Mouse (Mus musculus): Measurements from ENCODE around the gene Cnot6l. TPM values are rescaled to one million over a fixed set of nuclear protein-coding genes. Genes with fewer than 3 reads are reported as not detected.

The Cnot6l gene
- polyA plus RNA-seq, 2 experiments = 2.8 to 5.8 TPM

GRCm38 (mm10) chr5:96206897-96207296 lies 42.9 kb upstream of the Cnot6l start:
- no peaks in the 10 kb centered on the region for H3K27me3 ChIP-seq (ENCODE audit: control insufficient read depth, insufficient read depth, low read length)
- no peaks in the 10 kb centered on the region for H3K36me3 ChIP-seq (replicated peaks; ENCODE audit: control insufficient read depth, insufficient read depth, low read depth)
- H3K4me2 ChIP-seq (ENCODE audit: low read depth) = no peak overlapping the region
- no peak overlapping the region for H3K4me3 ChIP-seq (ENCODE audit: insufficient read depth in 1 of 2, low read depth in 2 of 2, low read length in 2 of 2)
- no peak overlapping the region for H3K9ac ChIP-seq (replicated peaks)
- DNase-seq (ENCODE audit: low read depth in 3 of 3, low spot score in 3 of 3) = no peak
- no peak for TF ChIP-seq CTCF (IDR thresholded peaks at IDR 0.05; ENCODE audit: low read depth)
- no peak for TF ChIP-seq EP300 (IDR thresholded peaks at IDR 0.05; ENCODE audit: low read depth)
- no peak overlapping the region for H3K27ac ChIP-seq
- H3K4me1 ChIP-seq (replicated peaks; ENCODE audit: control insufficient read depth in 2 of 2, insufficient read depth in 2 of 2, low read length in 1 of 2) = peaks cover 3 to 11% of the 10 kb centered on the region in 2 experiments
- ATAC-seq (ENCODE audit: insufficient read depth) = no peak
- WGBS (ENCODE audit: insufficient replicate concordance) = 47% methylated on average over 2 of the region's 2 CpGs
- no peaks in the 10 kb centered on the region for H3K9me3 ChIP-seq (ENCODE audit: control insufficient read depth, low read length)

GRCm38 (mm10) chr5:96201462-96202154 lies 37.6 kb upstream of the Cnot6l start:
- H3K36me3 ChIP-seq (replicated peaks; ENCODE audit: control insufficient read depth, insufficient read depth, low read depth) = no peaks in the 10 kb centered on the region
- TF ChIP-seq EP300 (IDR thresholded peaks at IDR 0.05; ENCODE audit: low read depth) (no peak), CTCF (IDR thresholded peaks at IDR 0.05; ENCODE audit: low read depth) (no peak)
- no peak overlapping the region for H3K4me2 ChIP-seq (ENCODE audit: low read depth)
- no peak overlapping the region for H3K4me3 ChIP-seq (ENCODE audit: insufficient read depth in 1 of 2, low read depth in 2 of 2, low read length in 2 of 2)
- no peak for DNase-seq (ENCODE audit: low read depth in 3 of 3, low spot score in 3 of 3)
- H3K27me3 ChIP-seq (ENCODE audit: control insufficient read depth, insufficient read depth, low read length) = no peaks in the 10 kb centered on the region
- ATAC-seq (ENCODE audit: insufficient read depth) = 0 out of 2 replicates have a peak, but pooled peaks have one; percentile 33
- 54% methylated on average over 10 of the region's 10 CpGs for WGBS (ENCODE audit: insufficient replicate concordance)
- peaks cover 6 to 14% of the 10 kb centered on the region in 2 experiments for H3K4me1 ChIP-seq (replicated peaks; ENCODE audit: control insufficient read depth in 2 of 2, insufficient read depth in 2 of 2, low read length in 1 of 2)
- no peak overlapping the region for H3K27ac ChIP-seq
- no peak overlapping the region for H3K9ac ChIP-seq (replicated peaks)
- H3K9me3 ChIP-seq (ENCODE audit: control insufficient read depth, low read length) = no peaks in the 10 kb centered on the region

GRCm38 (mm10) chr5:96200269-96200668 lies 36.3 kb upstream of the Cnot6l start:
- Histone ChIP-seq H3K9me3 (ENCODE audit: control insufficient read depth, low read length) (no peaks in the 10 kb centered on the region), H3K9ac (replicated peaks) (no peak overlapping the region), H3K4me2 (ENCODE audit: low read depth) (no peak overlapping the region), H3K36me3 (replicated peaks; ENCODE audit: control insufficient read depth, insufficient read depth, low read depth) (no peaks in the 10 kb centered on the region), H3K27ac (no peak overlapping the region), H3K4me3 (ENCODE audit: insufficient read depth in 1 of 2, low read depth in 2 of 2, low read length in 2 of 2) (no peak overlapping the region), H3K27me3 (ENCODE audit: control insufficient read depth, insufficient read depth, low read length) (no peaks in the 10 kb centered on the region), H3K4me1 (replicated peaks; ENCODE audit: control insufficient read depth in 2 of 2, insufficient read depth in 2 of 2, low read length in 1 of 2) (peaks cover 6 to 14% of the 10 kb centered on the region in 2 experiments)
- DNase-seq (ENCODE audit: low read depth in 3 of 3, low spot score in 3 of 3) (no peak), ATAC-seq (ENCODE audit: insufficient read depth) (peak; percentile 59; the same call in 1 of the 2 replicates)
- WGBS (ENCODE audit: insufficient replicate concordance) = 27% methylated on average over 3 of the region's 3 CpGs
- TF ChIP-seq EP300 (IDR thresholded peaks at IDR 0.05; ENCODE audit: low read depth) (no peak), CTCF (IDR thresholded peaks at IDR 0.05; ENCODE audit: low read depth) (no peak)

GRCm38 (mm10) chr5:96198271-96198670 lies 34.3 kb upstream of the Cnot6l start:
- no peak for DNase-seq (ENCODE audit: low read depth in 3 of 3, low spot score in 3 of 3)
- TF ChIP-seq CTCF (IDR thresholded peaks at IDR 0.05; ENCODE audit: low read depth) (no peak), EP300 (IDR thresholded peaks at IDR 0.05; ENCODE audit: low read depth) (no peak)
- no peak overlapping the region for H3K27ac ChIP-seq
- no peak overlapping the region for H3K9ac ChIP-seq (replicated peaks)
- 69% methylated on average over 6 of the region's 6 CpGs for WGBS (ENCODE audit: insufficient replicate concordance)
- H3K4me2 ChIP-seq (ENCODE audit: low read depth) = no peak overlapping the region
- H3K36me3 ChIP-seq (replicated peaks; ENCODE audit: control insufficient read depth, insufficient read depth, low read depth) = no peaks in the 10 kb centered on the region
- no peak overlapping the region for H3K4me3 ChIP-seq (ENCODE audit: insufficient read depth in 1 of 2, low read depth in 2 of 2, low read length in 2 of 2)
- no peaks in the 10 kb centered on the region for H3K9me3 ChIP-seq (ENCODE audit: control insufficient read depth, low read length)
- H3K27me3 ChIP-seq (ENCODE audit: control insufficient read depth, insufficient read depth, low read length) = no peaks in the 10 kb centered on the region
- no peak for ATAC-seq (ENCODE audit: insufficient read depth)
- peaks cover 6 to 14% of the 10 kb centered on the region in 2 experiments for H3K4me1 ChIP-seq (replicated peaks; ENCODE audit: control insufficient read depth in 2 of 2, insufficient read depth in 2 of 2, low read length in 1 of 2)

- 38% methylated on average over 2 of the region's 2 CpGs for WGBS (ENCODE audit: insufficient replicate concordance)
- peaks cover 5 to 11% of the 10 kb centered on the region in 2 experiments for H3K4me1 ChIP-seq (replicated peaks; ENCODE audit: control insufficient read depth in 2 of 2, insufficient read depth in 2 of 2, low read length in 1 of 2)
- H3K4me2 ChIP-seq (ENCODE audit: low read depth) = no peak overlapping the region
- no peak for ATAC-seq (ENCODE audit: insufficient read depth)
- TF ChIP-seq EP300 (IDR thresholded peaks at IDR 0.05; ENCODE audit: low read depth) = no peak
- TF ChIP-seq CTCF (IDR thresholded peaks at IDR 0.05; ENCODE audit: low read depth) = no peak
- no peaks in the 10 kb centered on the region for H3K36me3 ChIP-seq (replicated peaks; ENCODE audit: control insufficient read depth, insufficient read depth, low read depth)
- no peak overlapping the region for H3K27ac ChIP-seq
- no peak for DNase-seq (ENCODE audit: low read depth in 3 of 3, low spot score in 3 of 3)
- H3K9me3 ChIP-seq (ENCODE audit: control insufficient read depth, low read length) = no peaks in the 10 kb centered on the region
- no peaks in the 10 kb centered on the region for H3K27me3 ChIP-seq (ENCODE audit: control insufficient read depth, insufficient read depth, low read length)
- H3K9ac ChIP-seq (replicated peaks) = no peak overlapping the region
- no peak overlapping the region for H3K4me3 ChIP-seq (ENCODE audit: insufficient read depth in 1 of 2, low read depth in 2 of 2, low read length in 2 of 2)
These were observed 32.6 kb upstream of the Cnot6l start for GRCm38 (mm10) chr5:96196547-96197052.
